Mouse (Mus musculus) cerebellum, postnatal 36 days (tissue): ENCODE measurements at regions not wholly inside any gene's neighbourhood (a gene's known extent, or its start where the extent isn't known, plus 50 kb on each side); places are given as distances from the start of the nearest gene placed in this dataset.
A peak's percentile ranks its signal among the peaks of the same experiment; 100 is the strongest.

Experiments
- DNase-seq, 2 experiments: peaks; one replicate each; pipeline ENCODE4 v3.0.0; 2021 to 2022; ENCODE audit warnings: mixed read lengths in 2 of 2

- no peak for DNase-seq
Measured at GRCm38 (mm10) chr14:86443921-86444835, 696.9 kb downstream of the Diaph3 start.

- no peak for DNase-seq
Measured at GRCm38 (mm10) chr14:86441895-86442679, 698.9 kb downstream of the Diaph3 start.

GRCm38 (mm10) chr14:86437383-86437782 lies 703.7 kb downstream of the Diaph3 start:
- no peak for DNase-seq

- no peak for DNase-seq
Measured at GRCm38 (mm10) chr14:86435345-86435744, 705.7 kb downstream of the Diaph3 start.

GRCm38 (mm10) chr14:86431215-86431816 lies 709.7 kb downstream of the Diaph3 start:
- DNase-seq, result no peak

GRCm38 (mm10) chr14:86421881-86422280 lies 719.2 kb downstream of the Diaph3 start:
- no peak for DNase-seq

GRCm38 (mm10) chr14:86419959-86420598 lies 721.0 kb downstream of the Diaph3 start:
- no peak for DNase-seq

GRCm38 (mm10) chr14:86396876-86397275 lies 744.2 kb downstream of the Diaph3 start:
- DNase-seq, result no peak

GRCm38 (mm10) chr14:86395951-86396361 lies 745.1 kb downstream of the Diaph3 start:
- no peak for DNase-seq

GRCm38 (mm10) chr14:86395531-86395930 lies 745.5 kb downstream of the Diaph3 start:
- peak in 1 of 2 experiments; percentile 10 for DNase-seq

- no peak for DNase-seq
Measured at GRCm38 (mm10) chr14:86395068-86395467, 746.0 kb downstream of the Diaph3 start.

GRCm38 (mm10) chr14:86385136-86385535 lies 755.9 kb downstream of the Diaph3 start:
- DNase-seq, result no peak

GRCm38 (mm10) chr14:86365032-86365431 lies 776.0 kb downstream of the Diaph3 start:
- no peak for DNase-seq

- DNase-seq, result no peak
Measured at GRCm38 (mm10) chr14:86360423-86361059, 780.5 kb downstream of the Diaph3 start.

GRCm38 (mm10) chr14:86358584-86358983 lies 782.5 kb downstream of the Diaph3 start:
- peak; percentile 5 to 22 for DNase-seq

- DNase-seq, result no peak
Measured at GRCm38 (mm10) chr14:86350526-86350925, 790.5 kb downstream of the Diaph3 start.

- DNase-seq, result no peak
Measured at GRCm38 (mm10) chr14:86339007-86339406, 802.0 kb downstream of the Diaph3 start.

GRCm38 (mm10) chr14:86337052-86337451 lies 804.0 kb downstream of the Diaph3 start:
- DNase-seq, result no peak

- DNase-seq, result no peak
Measured at GRCm38 (mm10) chr14:86335284-86335683, 805.8 kb downstream of the Diaph3 start.

- no peak for DNase-seq
Measured at GRCm38 (mm10) chr14:86329176-86329575, 811.9 kb downstream of the Diaph3 start.

- DNase-seq, result no peak
Measured at GRCm38 (mm10) chr14:86327646-86328045, 813.4 kb downstream of the Diaph3 start.

GRCm38 (mm10) chr14:86322365-86322764 lies 818.7 kb downstream of the Diaph3 start:
- no peak for DNase-seq
